Mouse (Mus musculus): Measurements from ENCODE around the gene Polr3e.
"Not testable (repeated sequence)": the region's sequence is repeated elsewhere in the genome, so short reads cannot be mapped to it uniquely, and the experiment has no call there.

The Polr3e gene

GRCm38 (mm10) chr7:120910172-120910571, 7.4 kb upstream of the Polr3e start:
- DNase-seq (ENCODE audit: low spot score) = peak; percentile 56

- not testable (repeated sequence) for DNase-seq (ENCODE audit: low spot score)
Observed at GRCm38 (mm10) chr7:120911268-120911667, 6.3 kb upstream of the Polr3e start.

- no peak for DNase-seq (ENCODE audit: low spot score)
Observed at GRCm38 (mm10) chr7:120913332-120913731, 4.2 kb upstream of the Polr3e start.

- no peak for DNase-seq (ENCODE audit: low spot score)
Observed at GRCm38 (mm10) chr7:120916262-120916875, 1.2 kb upstream of the Polr3e start.

- DNase-seq (ENCODE audit: low spot score) = no peak
Observed at GRCm38 (mm10) chr7:120917279-120917591, 309 bp upstream of the Polr3e start.

GRCm38 (mm10) chr7:120918526-120918962, 1.0 kb downstream of the Polr3e start:
- DNase-seq (ENCODE audit: low spot score) = no peak

- no peak for DNase-seq (ENCODE audit: low spot score)
Observed at GRCm38 (mm10) chr7:120933110-120933509, 15.6 kb downstream of the Polr3e start.

- no peak for DNase-seq (ENCODE audit: low spot score)
Observed at GRCm38 (mm10) chr7:120933680-120934195, 16.2 kb downstream of the Polr3e start.

- no peak for DNase-seq (ENCODE audit: low spot score)
Observed at GRCm38 (mm10) chr7:120934716-120935115, 17.2 kb downstream of the Polr3e start.

- DNase-seq (ENCODE audit: low spot score) = no peak
Observed at GRCm38 (mm10) chr7:120936522-120936921, 19.0 kb downstream of the Polr3e start.

- DNase-seq (ENCODE audit: low spot score) = no peak
Observed at GRCm38 (mm10) chr7:120938206-120938605, 20.7 kb downstream of the Polr3e start.

GRCm38 (mm10) chr7:120940343-120940742, 22.8 kb downstream of the Polr3e start:
- DNase-seq (ENCODE audit: low spot score) = no peak

GRCm38 (mm10) chr7:120941214-120941613, 23.7 kb downstream of the Polr3e start:
- no peak for DNase-seq (ENCODE audit: low spot score)

GRCm38 (mm10) chr7:120942506-120942905, 25.0 kb downstream of the Polr3e start:
- DNase-seq (ENCODE audit: low spot score) = no peak

GRCm38 (mm10) chr7:120943936-120944509, 26.5 kb downstream of the Polr3e start:
- DNase-seq (ENCODE audit: low spot score) = no peak

GRCm38 (mm10) chr7:120953591-120953990, 36.0 kb downstream of the Polr3e start:
- DNase-seq (ENCODE audit: low spot score) = not testable (repeated sequence)

- DNase-seq (ENCODE audit: low spot score) = no peak
Observed at GRCm38 (mm10) chr7:120960116-120960515, 42.6 kb downstream of the Polr3e start.

GRCm38 (mm10) chr7:120960601-120961000, 43.1 kb downstream of the Polr3e start:
- DNase-seq (ENCODE audit: low spot score) = no peak

- no peak for DNase-seq (ENCODE audit: low spot score)
Observed at GRCm38 (mm10) chr7:120961893-120962292, 44.3 kb downstream of the Polr3e start.

- no peak for DNase-seq (ENCODE audit: low spot score)
Observed at GRCm38 (mm10) chr7:120963126-120963525, 45.6 kb downstream of the Polr3e start.

GRCm38 (mm10) chr7:120969221-120969620, 51.7 kb downstream of the Polr3e start:
- DNase-seq (ENCODE audit: low spot score) = no peak

GRCm38 (mm10) chr7:120970112-120970511, 52.6 kb downstream of the Polr3e start:
- DNase-seq (ENCODE audit: low spot score) = no peak

- DNase-seq (ENCODE audit: low spot score) = not testable (repeated sequence)
Observed at GRCm38 (mm10) chr7:120972471-120972870, 54.9 kb downstream of the Polr3e start.

- no peak for DNase-seq (ENCODE audit: low spot score)
Observed at GRCm38 (mm10) chr7:120974001-120974400, 56.5 kb downstream of the Polr3e start.

All from testis, postnatal 10 days (tissue).